Mouse (Mus musculus): ENCODE measurements around the gene Exosc6. TPM values are rescaled to one million over a fixed set of nuclear protein-coding genes. Genes with fewer than 3 reads are reported as not detected.

Exosc6 gene
- 10.0 TPM for polyA plus RNA-seq (2014; fragmentation: Illumina TruSeq; extraction: RNeasy Lipid Tissue Mini Kit (QIAGEN cat#74804))

DNA sequence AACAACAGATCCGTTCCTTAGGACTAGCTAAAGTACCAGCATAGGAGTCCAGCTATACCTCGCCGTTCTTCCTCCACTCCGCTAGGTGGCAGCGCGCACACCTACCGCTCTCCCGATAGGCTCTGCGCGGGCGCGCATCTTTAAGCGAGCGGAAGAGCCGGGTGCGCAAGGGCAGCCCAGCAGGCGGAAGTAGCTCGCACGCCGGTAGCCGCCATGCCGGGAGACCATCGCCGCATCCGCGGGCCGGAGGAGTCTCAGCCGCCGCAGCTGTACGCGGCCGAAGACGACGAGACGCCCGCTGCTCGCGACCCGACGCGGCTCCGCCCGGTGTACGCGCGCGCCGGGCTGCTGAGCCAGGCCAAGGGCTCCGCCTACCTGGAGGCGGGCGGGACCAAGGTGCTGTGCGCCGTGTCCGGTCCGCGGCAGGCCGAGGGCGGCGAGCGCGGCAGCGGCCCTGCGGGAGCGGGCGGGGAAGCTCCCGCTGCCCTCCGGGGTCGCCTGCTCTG, at the start of gene Exosc6:
TSS of gene Exosc6 (plus strand) at position 182 of the 506 bp plus-strand sequence.

DNA sequence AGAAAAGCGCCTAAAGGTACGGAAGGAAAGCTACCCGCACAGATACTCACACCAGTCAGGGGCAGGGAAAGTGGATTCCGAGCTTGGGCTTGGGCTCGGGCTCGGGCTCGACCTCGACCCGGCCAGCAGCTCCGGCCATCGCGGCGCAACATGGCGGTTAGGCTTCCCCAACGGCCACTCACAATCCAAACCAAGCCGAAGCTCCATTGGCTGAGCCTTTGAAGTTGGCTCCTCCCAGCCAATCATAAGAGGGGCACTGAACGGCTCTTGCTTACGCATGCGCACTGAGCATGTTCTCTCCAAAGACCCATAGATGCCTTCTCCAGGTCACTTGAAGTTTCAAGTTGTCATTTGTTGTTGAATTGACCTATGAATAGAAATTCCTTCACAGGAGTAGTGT, 24.6 kb upstream of the Exosc6 start, which contains the start of gene Ddx19b:
TSS of gene Ddx19b (minus strand) at position 180 of the 400 bp plus-strand sequence.

DNA sequence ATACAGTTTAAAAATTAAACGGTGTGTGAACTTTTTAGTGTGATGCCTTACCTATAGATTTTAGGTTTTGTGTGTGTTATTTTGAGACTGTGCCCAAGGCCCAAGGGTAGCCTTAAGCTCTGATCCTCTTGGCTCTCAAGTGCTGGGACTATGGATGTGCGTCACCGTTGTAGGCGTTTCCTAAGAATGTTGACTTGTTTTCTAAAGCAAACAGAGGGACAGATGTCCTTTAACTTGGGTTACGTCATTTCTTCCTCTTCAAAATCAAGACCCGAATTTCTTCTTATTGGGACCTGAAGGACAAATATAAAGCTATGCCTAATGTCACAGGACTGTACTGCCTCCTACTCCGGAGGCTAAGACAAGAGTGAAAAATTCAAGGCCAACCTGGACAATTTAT, 23.2 kb upstream of the Exosc6 start, which contains the start of gene Aars:
TSS of gene Aars (plus strand) at position 229 of the 400 bp plus-strand sequence.

DNA sequence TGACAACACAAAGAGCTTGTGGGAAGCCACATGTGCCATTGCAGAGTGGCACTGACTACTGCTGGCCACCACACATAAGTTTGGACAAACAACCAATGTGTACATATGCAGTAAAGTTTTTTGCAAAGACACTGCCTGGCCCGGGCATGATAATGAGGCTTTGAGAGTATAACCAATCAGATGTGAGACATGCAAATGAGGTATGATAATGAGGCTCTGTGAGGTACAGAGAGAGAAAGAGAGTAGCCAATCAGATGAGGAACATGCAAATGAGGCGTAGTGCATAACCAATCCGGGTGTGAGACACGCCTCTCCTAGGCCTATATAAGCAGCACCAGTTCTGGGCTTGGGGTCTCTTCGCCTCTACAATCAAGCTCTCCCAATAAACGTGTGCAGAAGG, 36.2 kb downstream of the Exosc6 start, which contains the start of gene Clec18a:
TSS of gene Clec18a (minus strand) at position 101 of the 400 bp plus-strand sequence.

DNA sequence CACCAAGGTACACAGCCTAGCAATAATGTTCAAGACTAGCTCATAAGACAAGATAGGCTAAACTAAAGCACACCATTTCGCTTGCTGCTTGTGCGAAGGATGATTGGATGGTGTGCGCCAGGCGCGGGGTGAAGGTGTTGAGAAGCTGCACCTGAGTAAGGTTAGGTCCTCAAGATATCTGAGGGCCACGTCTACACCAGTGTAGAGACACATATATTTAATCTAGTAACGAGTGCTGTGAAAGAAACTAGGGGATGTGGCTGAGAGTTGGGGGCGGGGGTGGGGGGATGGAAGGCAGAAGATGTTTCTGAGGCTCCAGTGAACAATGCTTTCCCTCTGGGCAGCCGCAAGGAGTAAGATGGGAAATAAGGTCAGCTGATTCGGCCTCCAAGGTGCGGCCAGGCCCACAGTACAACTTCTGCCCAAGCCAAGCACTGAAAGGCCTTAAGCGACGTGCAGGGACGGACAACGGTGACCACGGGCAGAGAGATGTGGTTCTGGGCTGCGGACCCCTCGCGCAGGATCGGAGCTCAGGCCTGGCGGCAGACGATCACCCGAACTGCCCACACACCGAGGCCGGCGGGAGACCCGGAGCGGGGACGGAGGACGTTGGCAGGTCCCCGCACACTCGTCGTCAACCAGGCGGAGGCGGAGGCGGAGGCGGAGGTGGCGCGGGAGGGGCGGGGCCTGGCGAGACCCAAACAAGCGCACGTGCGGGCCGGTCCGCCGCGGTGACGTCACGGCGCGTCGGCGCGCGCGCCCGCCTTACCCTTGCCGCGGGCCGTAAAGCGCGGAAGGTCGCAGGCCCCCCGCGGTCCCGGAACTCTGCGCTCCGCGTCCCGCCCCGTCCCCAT, 38.0 kb downstream of the Exosc6 start, which contains the start of gene Pdpr:
TSS of gene Pdpr (plus strand) at position 766 of the 854 bp plus-strand sequence.

Other genes with a start within 250 kb of the Exosc6 start
- 11.5 TPM for gene Cog4, start 209.7 kb upstream of the Exosc6 start, polyA plus RNA-seq (2014; fragmentation: Illumina TruSeq; extraction: RNeasy Lipid Tissue Mini Kit (QIAGEN cat#74804))
- 111 TPM for gene Sf3b3, start 209.6 kb upstream of the Exosc6 start, polyA plus RNA-seq (2014; fragmentation: Illumina TruSeq; extraction: RNeasy Lipid Tissue Mini Kit (QIAGEN cat#74804))
- gene Fuk, start 153.9 kb upstream of the Exosc6 start, polyA plus RNA-seq (2014; fragmentation: Illumina TruSeq; extraction: RNeasy Lipid Tissue Mini Kit (QIAGEN cat#74804)): 1.2 TPM
- gene St3gal2, start 136.4 kb upstream of the Exosc6 start, polyA plus RNA-seq (2014; fragmentation: Illumina TruSeq; extraction: RNeasy Lipid Tissue Mini Kit (QIAGEN cat#74804)): 16.9 TPM
- 28.1 TPM for gene Ddx19a, start 58.5 kb upstream of the Exosc6 start, polyA plus RNA-seq (2014; fragmentation: Illumina TruSeq; extraction: RNeasy Lipid Tissue Mini Kit (QIAGEN cat#74804))
- gene Ddx19b, start 24.6 kb upstream of the Exosc6 start, polyA plus RNA-seq (2014; fragmentation: Illumina TruSeq; extraction: RNeasy Lipid Tissue Mini Kit (QIAGEN cat#74804)): 11.6 TPM
- 11.3 TPM for gene Aars, start 23.2 kb upstream of the Exosc6 start, polyA plus RNA-seq (2014; fragmentation: Illumina TruSeq; extraction: RNeasy Lipid Tissue Mini Kit (QIAGEN cat#74804))
- gene Clec18a, start 36.1 kb downstream of the Exosc6 start, polyA plus RNA-seq (2014; fragmentation: Illumina TruSeq; extraction: RNeasy Lipid Tissue Mini Kit (QIAGEN cat#74804)): not detected
- gene Pdpr, start 38.3 kb downstream of the Exosc6 start, polyA plus RNA-seq (2014; fragmentation: Illumina TruSeq; extraction: RNeasy Lipid Tissue Mini Kit (QIAGEN cat#74804)): 30.6 TPM
- 137 TPM for gene Glg1, start 202.9 kb downstream of the Exosc6 start, polyA plus RNA-seq (2014; fragmentation: Illumina TruSeq; extraction: RNeasy Lipid Tissue Mini Kit (QIAGEN cat#74804))
- 141 TPM for gene Rfwd3, start 243.9 kb downstream of the Exosc6 start, polyA plus RNA-seq (2014; fragmentation: Illumina TruSeq; extraction: RNeasy Lipid Tissue Mini Kit (QIAGEN cat#74804))